Mouse (Mus musculus) leukemia stem cell, adult 10-12 weeks (primary cell): ENCODE measurements around the gene Cdk5. TPM values are rescaled to one million over a fixed set of nuclear protein-coding genes. Genes with fewer than 3 reads are reported as not detected.

Experiments used
- polyA plus RNA-seq: library from polyadenylated mRNA; stranded (reverse); fragments of >175 nt; gene quantifications from 2 replicates; pipeline ENCODE4 v1.2.3, GENCODE M21; 2012; ENCODE audit warnings: low replicate concordance

Cdk5 gene
- 13.9 and 16.8 TPM in 2 replicates for polyA plus RNA-seq

GRCm38 (mm10) chr5:24423129-24424003 lies at the start of gene Cdk5, which contains the start of gene Slc4a2:
Gene Cdk5 (minus strand): TSS chr5:24423530.
Gene Slc4a2 (plus strand): TSS chr5:24423837.

DNA sequence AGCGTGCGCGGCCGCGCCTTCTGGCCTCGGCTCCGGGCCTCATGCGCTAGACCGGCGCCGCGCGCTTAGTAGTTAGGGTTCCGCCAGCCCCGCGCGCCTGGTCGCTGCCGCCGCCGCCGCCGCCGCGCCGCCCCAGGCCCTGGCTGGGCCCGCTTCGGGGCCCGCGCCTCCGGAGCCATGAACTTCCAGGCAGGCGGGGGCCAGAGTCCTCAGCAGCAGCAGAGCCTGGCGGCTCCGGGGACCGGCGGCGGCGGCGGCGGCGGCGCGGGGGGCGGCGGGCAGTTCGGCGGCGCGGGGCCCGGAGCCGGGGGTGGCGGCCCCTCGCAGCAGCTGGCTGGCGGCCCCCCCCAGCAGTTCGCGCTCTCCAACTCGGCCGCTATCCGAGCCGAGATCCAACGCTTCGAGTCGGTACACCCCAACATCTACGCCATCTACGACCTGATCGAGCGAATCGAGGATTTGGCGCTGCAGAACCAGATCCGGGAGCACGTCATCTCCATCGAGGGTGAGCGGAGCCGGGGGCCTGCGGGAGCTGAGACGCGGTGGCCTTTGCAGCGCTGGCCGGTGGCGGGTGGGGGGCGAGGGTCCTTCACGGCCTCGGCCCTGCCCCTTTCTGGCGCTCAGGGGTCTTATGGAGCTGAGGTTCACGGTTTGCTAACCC lies 28.8 kb upstream of the Cdk5 start, which contains the start of gene Agap3:
Agap3 (plus strand) TSS at position 148 of the 661 bp plus-strand sequence.

GRCm38 (mm10) chr5:24447624-24448298 lies 24.4 kb upstream of the Cdk5 start, which contains the start of gene Tmub1:
Gene Tmub1 (minus strand): TSS chr5:24447854.

GRCm38 (mm10) chr5:24444746-24445427 lies 21.6 kb upstream of the Cdk5 start, which contains the start of gene Fastk:
Gene Fastk (minus strand): TSS chr5:24445287.

DNA sequence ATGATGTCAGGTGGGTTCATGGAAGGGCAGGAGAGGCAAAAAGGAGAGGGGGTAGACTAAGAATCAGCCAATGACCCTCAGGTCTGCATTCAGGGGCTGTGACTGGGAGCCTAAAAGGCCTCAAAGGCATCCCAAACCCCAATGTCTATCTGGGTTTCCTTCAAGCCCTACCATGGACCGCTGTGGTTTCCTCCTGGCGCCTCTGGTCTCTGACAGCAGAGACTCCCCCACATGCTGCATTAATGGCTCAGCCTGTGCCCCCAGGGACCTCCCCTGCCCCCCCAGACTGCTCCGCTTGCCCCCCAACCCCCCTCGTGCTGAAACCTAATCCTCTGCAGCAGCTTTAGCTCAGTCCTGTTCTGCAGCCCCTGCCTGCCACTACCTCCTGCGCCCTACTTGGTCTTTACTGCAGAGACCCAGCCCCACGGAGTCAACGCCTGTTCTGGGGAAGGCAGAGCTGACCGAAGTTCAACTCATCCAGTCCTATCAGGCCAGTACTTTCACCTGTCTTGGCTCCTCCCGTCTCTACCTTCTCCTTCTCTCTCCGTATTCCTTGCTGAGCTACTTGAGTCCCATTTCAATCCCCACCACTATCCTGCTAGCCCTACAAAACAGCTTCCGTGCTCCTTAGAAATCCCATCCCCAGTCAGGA lies 10.2 kb downstream of the Cdk5 start, which contains the start of gene Asic3:
Asic3 (plus strand) TSS at position 351 of the 652 bp plus-strand sequence.

GRCm38 (mm10) chr5:24393392-24393997 lies 29.8 kb downstream of the Cdk5 start, which contains the start of gene Abcb8:
Gene Abcb8 (plus strand): TSS chr5:24393663.

GRCm38 (mm10) chr5:24391864-24392263 lies 31.5 kb downstream of the Cdk5 start, which contains the start of gene Atg9b:
Gene Atg9b (minus strand): TSS chr5:24392143.

Other genes starting within 250 kb of the Cdk5 start
- 0.57 and 1.2 TPM in 2 replicates for gene Kcnh2, start 71.9 kb downstream of the Cdk5 start, polyA plus RNA-seq
- 2.9 and 4.1 TPM in 2 replicates for gene Nos3, start 58.7 kb downstream of the Cdk5 start, polyA plus RNA-seq
- 2.9 and 4.9 TPM in 2 replicates for gene Atg9b, start 31.4 kb downstream of the Cdk5 start, polyA plus RNA-seq
- gene Abcb8, start 29.9 kb downstream of the Cdk5 start, polyA plus RNA-seq = 26.8 and 82.6 TPM in 2 replicates
- gene Asic3, start 10.1 kb downstream of the Cdk5 start, polyA plus RNA-seq = not detected in 2 replicates
- gene Slc4a2, start 307 bp upstream of the Cdk5 start, polyA plus RNA-seq = 34.2 and 35.8 TPM in 2 replicates
- 240 and 410 TPM in 2 replicates for gene Fastk, start 21.8 kb upstream of the Cdk5 start, polyA plus RNA-seq
- 28.8 and 48.7 TPM in 2 replicates for gene Tmub1, start 24.3 kb upstream of the Cdk5 start, polyA plus RNA-seq
- gene Agap3, start 28.6 kb upstream of the Cdk5 start, polyA plus RNA-seq = 245 and 322 TPM in 2 replicates
- not detected in 2 replicates for gene Gbx1, start 103.7 kb upstream of the Cdk5 start, polyA plus RNA-seq
- gene Asb10, start 117.4 kb upstream of the Cdk5 start, polyA plus RNA-seq = not detected in 2 replicates
- not detected in 2 replicates for gene 4931409K22Rik, start 133.3 kb upstream of the Cdk5 start, polyA plus RNA-seq
- 53.5 and 152 TPM in 2 replicates for gene Abcf2, start 153.9 kb upstream of the Cdk5 start, polyA plus RNA-seq
- 95.3 and 106 TPM in 2 replicates for gene Chpf2, start 163.2 kb upstream of the Cdk5 start, polyA plus RNA-seq
- 0.10 and 0.56 TPM in 2 replicates for gene Smarcd3, start 200.9 kb upstream of the Cdk5 start, polyA plus RNA-seq